Mouse (Mus musculus) kidney, postnatal 14 days (tissue): Measurements from ENCODE around the gene Naif1.
"Not testable (repeated sequence)": the region's sequence is repeated elsewhere in the genome, so short reads cannot be mapped to it uniquely, and the experiment has no call there.

Experiments used
- DNase-seq: peaks from one replicate; pipeline ENCODE4 v3.0.0; 2022; ENCODE audit warnings: mixed read lengths

The Naif1 gene

DNA sequence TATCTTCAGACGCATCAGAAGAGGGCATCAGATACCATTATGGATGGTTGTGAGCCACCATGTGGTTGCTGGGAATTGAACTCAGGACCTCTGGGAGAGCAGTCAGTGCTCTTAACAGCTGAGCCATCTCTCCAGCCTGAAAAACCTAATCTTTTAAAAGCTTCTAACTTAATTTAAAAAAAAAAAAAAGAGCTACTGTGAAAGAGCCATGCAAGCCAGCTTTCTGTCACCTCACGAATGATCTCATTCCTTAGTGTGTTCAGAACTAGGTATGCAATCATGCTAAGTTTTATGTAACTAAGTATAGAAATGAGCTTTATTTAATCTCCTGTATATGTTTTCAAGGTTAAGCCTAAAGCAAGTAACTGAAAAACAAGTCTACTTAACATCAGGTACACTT, 9.4 kb downstream of the Naif1 start:
- DNase-seq = no peak

DNA sequence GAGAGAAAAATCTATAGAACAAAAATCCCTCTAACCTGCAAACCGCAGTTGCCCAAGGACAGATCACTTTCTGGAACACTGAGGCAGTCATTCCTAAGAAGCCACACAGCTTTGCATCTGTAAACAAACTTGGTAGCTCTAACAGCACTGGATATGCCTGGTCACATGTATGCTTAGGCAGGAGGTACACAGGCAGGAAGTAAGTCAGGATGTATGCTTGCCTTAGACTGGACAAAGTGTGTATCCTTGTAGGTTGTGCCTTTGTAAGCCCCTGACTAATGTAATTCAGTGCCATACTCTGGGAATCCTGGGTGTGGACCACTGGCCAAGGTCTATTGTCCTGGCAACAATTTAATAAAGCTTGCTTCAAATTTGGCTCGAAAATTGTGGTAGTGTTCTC, 13.5 kb downstream of the Naif1 start:
- no peak for DNase-seq

DNA sequence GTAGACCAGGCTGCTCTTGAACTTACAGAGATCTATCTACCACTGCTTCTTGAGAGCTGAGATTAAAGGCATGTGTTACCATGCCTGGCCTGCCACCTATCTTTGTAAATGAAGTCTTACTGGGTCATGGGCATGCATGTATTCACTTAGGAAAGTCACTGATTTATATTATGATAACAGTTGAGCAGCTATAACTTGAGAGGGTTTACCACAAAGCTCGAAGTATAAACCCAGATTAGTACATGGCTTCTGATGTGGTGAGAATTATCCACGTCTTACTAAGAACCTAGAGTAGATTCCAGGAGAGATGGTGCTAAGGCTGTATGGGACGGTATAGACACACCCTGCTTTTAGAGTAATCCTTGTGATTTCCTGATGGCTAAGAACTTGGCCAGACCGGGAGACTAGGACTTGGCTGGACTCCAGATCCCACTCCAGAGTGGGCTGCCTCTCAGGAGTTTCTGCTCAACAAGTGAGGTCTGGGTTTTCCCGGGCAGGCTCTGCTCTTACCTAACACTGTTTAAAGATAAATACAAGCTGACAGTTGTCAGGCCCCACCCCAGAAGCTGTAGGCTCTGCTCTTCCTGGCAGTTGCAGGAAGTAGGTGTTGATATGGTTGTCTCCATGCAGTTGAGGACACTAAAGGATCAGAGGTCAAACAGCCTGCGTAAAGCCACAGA, 14.1 kb downstream of the Naif1 start:
- DNase-seq = peak; percentile 37

DNA sequence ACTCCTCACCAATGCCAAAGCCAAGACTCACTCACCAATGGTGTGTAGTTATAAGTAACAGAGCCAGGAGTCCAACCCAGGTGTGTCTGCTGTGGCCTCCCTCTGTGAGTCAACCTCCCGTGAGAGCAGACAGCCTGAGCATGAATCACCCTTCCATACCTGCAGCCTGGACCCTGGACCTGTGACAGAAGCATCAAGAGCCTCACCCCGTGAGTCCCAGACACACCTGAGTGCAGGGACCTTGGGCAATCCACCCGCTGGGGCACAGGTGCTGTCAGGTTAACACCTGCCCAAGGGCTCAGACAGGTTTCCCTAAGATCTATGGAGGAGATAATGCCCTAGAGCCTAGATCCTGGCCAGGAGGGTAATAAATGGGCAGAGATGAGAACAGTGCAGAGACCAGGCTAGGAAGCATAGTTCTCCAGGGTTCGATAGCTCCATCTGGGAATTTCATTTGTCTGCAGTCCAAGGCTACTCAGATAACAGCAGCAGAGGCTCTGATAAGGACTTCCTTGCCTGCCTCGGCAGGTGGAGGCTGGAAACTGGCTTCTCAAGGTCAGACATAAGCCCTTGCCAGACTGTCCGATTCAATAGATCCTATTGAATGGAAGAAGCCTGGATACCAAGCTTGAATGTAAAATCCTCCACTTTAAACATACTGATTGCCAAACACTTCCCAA, 20.9 kb downstream of the Naif1 start:
- no peak for DNase-seq

DNA sequence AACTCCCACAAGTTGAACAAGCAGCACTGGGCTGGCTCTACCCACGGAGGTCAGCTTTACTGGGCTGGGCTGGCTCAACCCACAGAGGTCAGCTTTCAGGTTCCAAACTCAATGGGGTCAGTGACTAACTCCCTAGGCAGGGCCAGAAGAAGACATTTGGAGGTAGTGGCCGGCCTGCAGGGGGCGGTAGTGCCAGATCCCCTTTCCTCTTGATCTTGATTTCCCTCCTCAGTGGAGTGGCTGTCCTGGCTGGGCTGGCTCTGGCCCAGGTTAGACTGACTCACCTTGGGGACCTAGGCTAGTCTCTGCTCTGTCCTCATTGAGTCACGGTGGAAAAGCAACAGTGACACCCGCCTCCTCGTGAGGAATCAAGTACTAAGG, 21.4 kb downstream of the Naif1 start:
- DNase-seq = no peak

DNA sequence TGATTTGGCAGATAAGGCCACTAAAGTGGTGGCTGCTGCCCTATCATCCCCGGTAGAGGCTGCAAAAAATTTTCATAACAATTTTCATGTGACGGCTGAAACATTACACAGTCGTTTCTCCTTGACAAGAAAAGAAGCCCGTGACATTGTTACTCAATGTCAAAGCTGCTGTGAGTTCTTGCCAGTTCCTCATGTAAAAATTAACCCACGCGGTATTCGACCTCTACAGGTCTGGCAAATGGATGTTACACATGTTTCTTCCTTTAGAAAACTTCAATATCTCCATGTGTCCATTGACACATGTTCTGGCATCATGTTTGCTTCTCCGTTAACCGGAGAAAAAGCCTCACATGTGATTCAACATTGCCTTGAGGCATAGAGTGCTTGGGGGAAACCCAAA, 25.1 kb downstream of the Naif1 start:
- not testable (repeated sequence) for DNase-seq

DNA sequence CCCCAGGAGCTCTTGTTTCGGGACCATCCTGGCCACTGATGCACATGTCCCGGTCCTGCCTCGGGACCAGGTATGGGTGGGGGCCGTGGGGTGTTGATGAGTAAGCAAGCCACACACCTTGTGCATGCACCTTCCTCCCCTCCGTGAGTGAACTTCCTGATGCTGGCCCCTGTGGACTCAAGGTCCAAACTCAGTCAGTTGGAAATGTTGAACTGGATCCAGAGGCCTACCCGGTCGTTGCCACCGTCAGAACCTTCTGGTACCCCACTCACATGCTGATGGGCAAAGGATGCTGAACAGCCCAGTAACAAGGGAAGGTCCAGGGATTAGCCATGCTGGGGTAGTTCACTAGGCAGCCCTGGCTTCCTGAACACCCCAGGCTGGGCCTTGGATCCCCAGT, 32.1 kb downstream of the Naif1 start:
- DNase-seq = peak; percentile 79

DNA sequence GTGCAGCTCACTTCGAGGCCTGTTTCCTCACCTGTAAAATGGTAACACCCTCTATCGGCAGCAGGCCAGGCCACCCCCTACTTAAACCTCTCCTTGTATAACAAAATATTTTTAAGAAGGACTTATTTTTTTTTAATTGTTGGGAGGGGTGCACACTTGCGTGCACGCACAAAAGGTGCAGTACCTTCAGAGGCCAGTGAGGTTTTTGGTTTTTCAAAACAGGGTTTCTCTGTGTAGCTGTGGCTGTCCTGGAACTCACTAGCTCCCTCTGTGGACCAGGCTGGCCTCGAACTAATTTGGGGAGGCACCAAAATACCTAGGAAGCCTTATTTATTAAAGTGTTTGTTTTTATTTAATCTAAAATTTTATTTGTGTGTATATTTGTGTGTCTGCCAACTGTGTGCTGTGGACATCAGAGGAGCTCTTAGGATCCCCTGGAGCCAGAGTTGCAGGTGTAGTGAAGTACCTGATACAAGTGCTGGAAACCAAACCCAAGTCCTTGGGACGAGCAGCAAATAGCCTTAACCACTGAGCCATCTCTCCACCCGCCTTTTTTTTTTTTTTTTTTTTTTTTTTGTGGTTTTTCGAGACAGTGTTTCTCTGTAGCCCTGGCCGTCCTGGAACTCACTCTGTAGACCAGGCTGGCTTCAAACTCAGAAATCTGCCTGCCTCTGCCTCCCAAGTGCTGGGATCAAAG, 33.1 kb downstream of the Naif1 start:
- DNase-seq = no peak

DNA sequence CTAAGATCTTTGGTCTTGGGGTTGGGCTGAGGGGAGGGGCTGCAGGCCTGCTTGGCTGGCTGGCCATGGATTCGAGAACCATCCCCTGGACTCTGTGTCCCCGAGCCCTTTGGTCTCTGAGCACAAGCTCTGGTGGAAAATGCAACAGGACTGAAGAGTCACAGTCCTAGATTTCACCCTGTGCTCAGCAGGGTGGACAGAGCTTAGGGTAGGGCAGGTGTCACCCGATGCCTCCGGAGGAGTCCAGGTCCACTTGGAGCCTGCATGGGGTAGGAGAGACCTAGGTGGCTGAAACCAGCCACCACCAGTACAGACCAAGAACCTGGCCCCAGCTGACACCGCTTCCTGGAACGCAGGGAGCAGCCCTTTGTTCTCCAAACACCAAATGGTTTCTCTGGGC, 34.7 kb downstream of the Naif1 start:
- DNase-seq = peak; percentile 77

DNA sequence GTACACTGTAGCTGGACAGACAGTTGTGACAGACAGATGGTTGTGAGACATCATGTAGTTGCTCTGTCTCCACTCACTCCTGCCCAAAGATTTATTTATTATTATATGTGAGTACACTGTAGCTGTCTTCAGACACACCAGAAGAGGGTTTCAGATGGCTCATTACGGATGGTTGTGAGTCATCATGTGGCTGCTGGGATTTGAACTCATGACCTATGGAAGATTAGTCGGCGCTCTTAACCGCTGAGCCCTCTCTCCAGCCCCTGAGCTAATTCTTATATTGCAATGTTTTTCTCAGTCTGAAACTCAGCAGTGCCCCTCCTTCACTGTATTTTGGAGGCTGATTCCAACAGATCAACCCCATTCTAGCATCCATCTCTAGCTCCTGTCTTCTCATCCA, 35.5 kb downstream of the Naif1 start:
- no peak for DNase-seq

DNA sequence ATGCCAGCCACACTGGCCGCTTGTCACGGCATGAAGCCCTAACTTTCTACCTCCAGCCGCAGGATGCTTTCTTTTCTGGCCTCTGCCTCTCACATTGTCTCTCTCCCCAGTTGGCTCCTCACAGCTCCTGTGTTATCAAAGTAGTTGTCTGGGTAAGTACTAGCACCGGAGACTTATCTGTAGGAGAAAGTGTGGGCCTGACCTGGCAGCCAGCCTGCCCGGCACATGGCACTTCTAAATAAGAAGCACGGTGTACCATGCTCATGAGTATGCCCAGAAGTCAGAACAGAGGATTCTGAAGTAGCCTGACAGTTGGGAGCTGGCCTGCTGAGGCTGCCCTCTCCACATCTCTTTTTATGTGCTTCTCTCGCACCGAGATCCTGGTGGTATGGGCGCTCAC, 35.9 kb downstream of the Naif1 start:
- no peak for DNase-seq

DNA sequence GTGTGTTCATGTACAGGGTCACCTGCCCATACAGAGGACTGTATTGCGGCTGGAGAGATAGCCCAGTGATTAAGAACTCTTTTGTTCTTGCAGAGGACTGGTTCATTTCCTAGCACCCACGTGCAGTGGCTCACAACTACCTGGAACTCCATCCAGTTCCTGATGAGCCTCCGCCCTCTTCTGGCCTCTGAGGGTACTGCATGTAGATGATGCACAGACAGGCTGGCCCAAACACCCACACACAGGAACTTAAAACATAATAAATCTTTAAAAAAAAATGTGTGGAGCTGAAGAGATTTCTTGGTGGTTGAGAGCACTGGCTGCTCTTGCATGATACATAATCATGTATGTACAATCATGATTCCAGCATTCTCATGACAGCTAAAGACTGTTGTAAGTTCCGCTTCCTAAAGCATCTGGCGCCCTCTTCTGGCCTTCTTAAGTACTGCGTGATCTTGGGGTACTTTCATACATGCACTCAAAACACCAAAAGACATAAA, 36.9 kb downstream of the Naif1 start:
- DNase-seq = peak; percentile 95

DNA sequence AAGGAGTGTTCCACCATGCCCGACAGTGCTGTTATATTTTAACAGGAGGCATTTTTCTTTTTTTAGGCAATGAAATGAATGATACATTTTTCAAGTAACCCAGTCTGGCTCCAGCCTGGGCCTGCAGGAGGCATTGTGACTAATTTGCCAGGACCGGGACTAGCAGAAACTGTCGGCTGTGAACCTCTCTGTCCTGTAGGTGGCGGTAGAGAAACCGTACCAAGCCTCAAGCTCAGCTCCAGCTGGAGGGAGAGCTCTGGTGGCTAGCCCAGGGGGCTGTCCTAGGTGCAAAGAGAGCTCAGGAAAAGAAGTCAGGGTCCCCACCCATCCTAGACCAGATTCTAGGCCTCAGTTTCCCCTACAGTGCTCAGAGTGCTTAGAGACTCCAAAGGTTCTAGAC, 38.4 kb downstream of the Naif1 start:
- DNase-seq = peak; percentile 91

DNA sequence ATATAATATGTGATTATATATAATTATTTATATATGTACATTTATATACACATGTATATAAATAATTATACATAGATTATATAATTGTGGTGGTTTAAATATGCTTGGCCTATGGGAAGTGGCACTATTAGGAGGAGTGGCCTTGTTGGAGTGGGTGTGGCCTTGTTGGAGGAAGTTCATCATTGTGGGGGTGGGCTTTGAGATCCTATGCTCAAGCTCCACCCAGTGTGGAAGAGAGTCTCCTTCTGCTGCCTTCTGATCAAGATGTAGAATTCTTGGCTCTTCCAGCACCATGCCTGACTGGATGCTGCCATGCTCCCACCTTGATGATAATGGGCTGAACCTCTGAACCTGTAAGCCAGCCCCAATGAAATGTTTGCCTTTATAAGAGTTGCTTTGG, 40.5 kb downstream of the Naif1 start:
- DNase-seq = not testable (repeated sequence)

DNA sequence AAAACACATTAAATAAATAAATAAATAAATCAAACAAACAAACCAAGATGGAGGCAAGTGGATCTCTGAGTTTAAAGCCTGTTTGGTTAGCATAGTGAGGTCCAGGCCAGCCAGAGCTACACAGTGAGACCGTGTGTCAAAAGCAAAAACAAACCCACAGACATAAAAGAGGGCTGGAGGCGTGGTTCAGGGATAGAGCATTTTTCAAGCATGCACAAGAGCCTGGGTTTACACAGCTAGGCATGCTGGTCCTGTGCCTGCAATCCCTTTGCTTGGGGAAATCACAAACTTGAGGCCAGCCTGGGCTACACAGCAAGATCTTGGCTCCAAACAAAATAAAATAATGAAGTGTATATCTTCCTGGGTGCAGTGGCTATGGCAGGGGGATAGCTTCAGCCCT, 42.4 kb downstream of the Naif1 start:
- no peak for DNase-seq

DNA sequence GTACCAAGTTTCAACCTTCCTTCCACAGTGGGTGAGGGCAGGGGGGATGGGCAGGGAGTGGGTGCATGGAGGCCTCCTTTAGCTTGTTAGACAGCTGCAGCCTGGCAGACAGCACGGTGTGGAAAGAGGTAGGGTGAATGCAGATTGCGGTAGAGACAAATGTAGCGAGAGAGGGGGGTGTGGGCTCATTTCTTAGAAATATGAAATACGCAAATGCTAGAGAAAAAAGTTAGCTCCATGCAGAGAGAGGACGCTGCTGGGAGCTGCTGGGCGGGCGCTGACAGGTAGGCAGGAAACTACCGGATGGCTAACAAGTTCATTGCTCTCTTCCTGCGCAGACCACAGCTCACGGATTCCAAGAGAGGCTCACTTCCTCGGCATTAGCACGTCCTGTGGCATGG, 43.0 kb downstream of the Naif1 start:
- no peak for DNase-seq

DNA sequence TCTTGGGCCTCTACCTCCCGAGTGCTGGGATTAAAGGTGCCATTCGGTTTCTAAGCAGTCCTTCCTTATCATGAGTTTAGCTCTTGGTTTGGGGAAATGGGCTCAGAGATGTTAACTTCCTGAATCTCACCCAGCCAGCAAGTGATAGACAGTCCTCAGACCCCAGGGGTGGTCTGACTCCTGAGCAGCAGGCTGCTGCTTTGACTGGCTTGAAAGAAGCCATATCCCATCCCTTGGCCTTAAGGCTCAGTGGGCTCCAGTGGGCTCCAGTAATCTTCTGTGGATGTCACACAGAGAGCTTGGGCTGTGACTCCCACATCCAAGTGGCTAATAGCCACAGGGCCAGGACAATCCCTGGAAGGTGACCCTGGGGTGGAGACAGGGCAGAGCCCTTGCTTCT, 44.3 kb downstream of the Naif1 start:
- DNase-seq = no peak

DNA sequence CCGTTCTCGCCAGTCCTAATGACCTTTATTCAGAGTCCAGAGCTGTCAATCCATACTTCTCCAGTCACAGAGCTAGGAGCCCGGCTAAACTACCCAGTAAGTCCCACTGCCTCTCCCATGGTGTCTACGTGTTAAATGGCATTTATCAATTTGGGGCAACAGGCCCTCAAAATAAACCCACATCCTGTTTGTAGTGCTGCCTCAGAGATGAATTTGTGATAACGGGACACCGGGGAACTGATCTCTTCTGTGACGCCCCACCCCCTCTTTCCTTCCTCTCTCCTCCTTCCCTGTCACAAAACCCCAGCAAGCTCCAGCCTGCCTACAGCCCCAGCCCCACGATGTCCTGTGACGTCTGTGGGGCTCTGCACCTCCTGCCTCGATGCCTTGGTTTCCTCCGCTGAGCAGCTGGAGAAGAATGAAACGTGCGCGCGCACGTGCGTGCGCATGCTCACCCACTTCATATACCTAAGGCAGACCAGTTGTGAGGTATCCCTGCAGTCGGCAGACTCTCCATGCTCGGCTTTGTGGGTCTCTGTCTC, 45.0 kb downstream of the Naif1 start:
- peak; percentile 63 for DNase-seq

DNA sequence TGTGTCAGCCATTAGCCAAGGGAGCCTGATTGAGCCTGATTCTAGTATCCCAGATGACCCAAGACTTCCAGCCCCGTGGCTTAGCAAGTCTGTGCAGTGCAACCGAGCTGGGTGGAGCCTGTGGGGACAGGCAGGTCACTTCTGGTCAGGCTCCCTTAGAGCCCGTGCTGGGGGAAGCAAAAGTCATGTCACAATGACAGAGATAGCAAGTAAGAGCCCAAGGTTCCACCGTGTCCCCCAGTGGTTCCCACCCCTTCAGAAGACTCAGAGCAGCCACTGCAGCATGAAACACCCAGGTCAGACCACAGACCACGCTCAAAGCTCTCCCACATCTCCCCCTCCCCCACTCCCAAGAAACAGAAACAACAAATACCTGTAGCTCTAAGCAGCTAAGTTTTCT, 45.9 kb downstream of the Naif1 start:
- DNase-seq = no peak

DNA sequence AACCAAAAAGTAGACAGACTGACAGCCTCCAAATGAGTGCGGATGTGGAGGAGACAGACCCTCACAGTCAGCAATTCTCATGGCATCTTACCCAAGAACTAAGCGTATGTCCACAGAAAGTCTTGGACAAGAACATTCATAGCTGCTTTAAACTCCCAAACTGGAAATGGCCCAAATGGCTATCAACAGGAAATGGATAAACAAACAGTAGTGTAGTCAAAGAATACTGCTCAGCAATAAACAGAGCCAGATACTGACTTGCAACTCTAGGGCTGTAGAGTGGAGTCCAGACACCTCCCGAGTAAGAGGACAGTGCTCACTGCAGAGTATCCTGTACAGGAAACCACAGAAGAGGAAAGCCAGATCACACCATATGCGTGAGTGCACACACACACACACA, 49.1 kb downstream of the Naif1 start:
- peak; percentile 54 for DNase-seq

DNA sequence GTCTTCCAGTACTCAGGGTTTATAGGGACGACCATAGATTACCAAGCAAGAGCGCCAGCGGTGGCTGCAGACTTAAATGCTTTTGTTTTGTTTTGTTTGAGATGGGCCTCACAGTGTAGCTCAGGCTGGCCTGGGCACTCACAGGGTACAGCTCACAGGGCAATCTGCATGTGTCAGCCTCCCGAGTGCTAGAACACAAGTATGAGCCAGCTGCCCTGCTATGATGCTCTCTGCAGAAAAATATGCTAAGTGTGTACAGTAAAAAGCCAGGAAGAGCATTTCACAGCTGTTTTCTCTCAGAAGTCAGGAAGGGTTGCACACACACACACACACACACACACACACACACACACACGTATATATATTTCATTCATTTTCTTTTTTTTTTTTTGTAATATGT, 50.2 kb downstream of the Naif1 start:
- no peak for DNase-seq

DNA sequence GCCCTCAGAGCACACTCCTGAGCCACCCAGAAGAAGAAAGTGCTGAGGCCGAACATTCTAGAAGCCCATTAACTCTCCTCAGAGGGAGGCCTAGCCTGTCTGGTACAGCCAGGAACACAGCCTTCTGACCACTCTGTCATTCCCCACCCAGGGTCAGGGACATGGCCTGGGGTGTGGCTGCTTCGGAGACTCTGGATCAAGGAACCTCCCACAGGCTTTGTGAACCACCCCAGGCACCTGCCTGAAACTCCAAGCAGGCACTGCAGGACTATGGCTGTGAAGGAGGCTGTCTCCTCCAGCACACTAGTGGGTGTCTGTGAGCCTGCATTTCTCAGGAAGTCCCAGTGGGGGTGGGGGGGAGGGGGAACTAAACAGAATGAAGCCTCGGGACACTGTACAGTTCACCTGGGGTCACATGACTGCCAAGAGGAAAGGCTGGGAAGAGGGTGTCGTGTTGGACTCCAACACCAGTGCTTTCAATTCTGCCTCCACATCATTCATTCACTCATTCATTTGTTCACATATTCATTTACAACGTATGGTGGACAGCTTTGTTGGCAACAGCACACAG, 51.6 kb downstream of the Naif1 start:
- DNase-seq = no peak

DNA sequence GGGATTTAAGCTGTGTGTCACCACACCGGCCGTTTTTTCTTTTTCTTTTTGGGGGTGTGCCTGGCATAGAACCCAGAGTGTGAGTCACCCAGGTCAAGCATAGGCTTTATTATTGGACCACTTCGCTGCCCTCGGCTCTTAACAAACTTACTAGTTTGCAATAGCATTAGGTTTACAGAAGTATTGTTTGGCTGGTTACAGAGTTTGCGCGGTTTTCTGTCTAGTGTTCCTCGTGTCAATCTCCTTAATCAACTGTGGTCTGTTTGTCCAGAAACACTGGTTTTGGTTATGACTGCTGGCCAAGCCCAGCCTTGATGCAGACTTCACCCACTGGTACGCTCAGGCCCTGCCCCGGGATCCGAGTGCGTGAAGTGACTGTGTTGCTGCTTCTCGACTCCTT, 52.6 kb downstream of the Naif1 start:
- DNase-seq = no peak

DNA sequence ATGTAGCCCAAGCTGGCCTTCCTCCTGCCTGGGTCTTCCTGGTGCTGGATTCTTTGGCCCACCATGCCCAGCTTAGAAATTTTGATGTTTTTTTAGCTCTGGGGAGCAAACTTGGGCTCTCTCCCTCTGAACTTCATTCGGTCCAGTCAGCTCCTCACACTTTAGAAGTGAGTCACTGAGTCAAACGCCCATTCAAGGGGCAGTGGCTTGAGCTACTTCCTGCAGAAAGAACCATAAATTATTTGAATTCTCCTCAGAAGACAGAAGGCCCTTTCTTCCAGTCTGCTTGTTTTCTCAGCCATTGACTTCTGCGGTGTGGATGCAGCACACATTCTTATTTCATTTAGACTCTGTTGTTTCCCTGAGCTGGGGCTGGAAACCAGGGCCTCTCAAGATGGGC, 53.3 kb downstream of the Naif1 start:
- DNase-seq = no peak
